Mouse (Mus musculus) testis, adult 2 months (tissue): ENCODE data around the gene Spata21.

Experiments used
- CTCF ChIP-seq: fragments of 200-500 bp; IDR thresholded peaks from 2 replicates; pipeline ENCODE4 v1.5.1; 2012; ENCODE audit warnings: low read depth, mild to moderate bottlenecking, inconsistent platforms, low read length, moderate library complexity; ENCODE audit not compliant: control insufficient read depth, insufficient read depth, insufficient replicate concordance
- POLR2A ChIP-seq: fragments of 200-500 bp; IDR thresholded peaks from 2 replicates; pipeline ENCODE4 v1.6.1; 2012; ENCODE audit warnings: low read depth, mild to moderate bottlenecking, inconsistent platforms, low read length, moderate library complexity; ENCODE audit not compliant: control insufficient read depth

GRCm38 (mm10) chr4:141138425-141139115, 50.4 kb downstream of the Spata21 start:
- TF ChIP-seq CTCF, result no peak
- TF ChIP-seq POLR2A, result no peak
